Mouse (Mus musculus): ENCODE measurements around the gene Fam172a. TPM values are rescaled to one million over a fixed set of nuclear protein-coding genes. Genes with fewer than 3 reads are reported as not detected.
"Not testable (repeated sequence)": the region's sequence is repeated elsewhere in the genome, so short reads cannot be mapped to it uniquely, and the experiment has no call there.

Gene Fam172a
- total RNA-seq (2014; fragmentation: Nextera tagmentation) = 89.8 and 94.6 TPM in 2 replicates
- total RNA-seq (2017) = 30.8 and 33.4 TPM in 2 replicates
- 45.3 and 62.1 TPM in 2 replicates for polyA plus RNA-seq (2012)

DNA sequence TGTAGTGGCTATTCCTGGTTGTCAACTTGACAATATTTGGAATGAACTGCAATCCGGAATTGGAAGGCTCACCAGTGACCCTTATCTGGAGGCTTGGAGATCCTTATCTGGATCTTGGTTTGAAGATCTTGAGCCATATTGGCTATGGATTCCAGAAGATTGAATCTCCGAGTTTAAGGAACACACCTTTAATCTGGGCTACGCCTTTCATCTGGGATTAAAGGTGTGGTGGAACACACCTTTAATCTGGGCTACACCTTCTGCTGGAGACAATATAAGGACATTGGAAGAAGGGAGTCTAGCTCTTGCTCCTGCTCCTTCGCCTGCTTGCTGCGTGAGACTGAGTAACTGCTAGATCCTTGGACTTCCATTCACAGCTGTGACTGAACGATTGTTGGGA is at the start of gene Fam172a:
Fam172a (plus strand) TSS at position 301 of the 400 bp plus-strand sequence.
- H3K36me3 ChIP-seq (replicated peaks); DNase-seq (ENCODE audit: low spot score); H3K4me1 ChIP-seq (ENCODE audit: insufficient read depth, low read depth, low read length); ATAC-seq (ENCODE audit: extremely low read depth, insufficient number of reproducible peaks, low FRiP score, poor library complexity, severe bottlenecking); H3K9me3 ChIP-seq (replicated peaks); H3K4me3 ChIP-seq (ENCODE audit: low read depth, low read length); H3K27me3 ChIP-seq (ENCODE audit: insufficient read depth, low read length): not testable (repeated sequence)

DNA sequence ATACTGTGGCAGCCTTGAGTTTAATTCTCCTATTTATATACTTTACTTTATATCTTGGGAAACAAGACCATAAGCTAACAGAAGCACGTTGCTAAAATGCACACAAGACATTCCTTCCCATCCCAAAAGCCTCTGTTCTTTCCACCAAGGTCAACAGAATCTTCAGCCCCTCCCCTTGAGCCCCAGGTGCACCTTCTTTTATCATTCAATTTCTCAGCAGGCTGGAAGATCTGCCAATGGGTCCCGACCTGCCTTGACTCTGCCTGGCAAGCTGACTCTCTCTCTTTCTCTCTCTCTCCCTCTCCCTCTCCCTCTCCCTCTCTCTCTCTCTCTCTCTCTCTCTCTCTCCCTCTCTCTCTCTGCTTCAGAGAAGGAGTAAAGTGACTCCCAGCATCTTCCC is 13.2 kb upstream of the Fam172a start:
- Histone ChIP-seq H3K36me3 (replicated peaks) (no peaks in the 10 kb centered on the region), H3K4me3 (ENCODE audit: low read depth, low read length) (no peak overlapping the region), H3K4me1 (ENCODE audit: insufficient read depth, low read depth, low read length) (no peaks in the 10 kb centered on the region), H3K9me3 (replicated peaks) (no peaks in the 10 kb centered on the region), H3K27me3 (ENCODE audit: insufficient read depth, low read length) (peaks cover 12% of the 10 kb centered on the region)
- TF ChIP-seq GATA1 (IDR thresholded peaks at IDR 0.05; ENCODE audit: borderline replicate concordance, low read length) (no peak), POLR2AphosphoS5 (IDR thresholded peaks at IDR 0.05; ENCODE audit: insufficient replicate concordance, low read depth, low read length) (no peak), CTCF (IDR thresholded peaks at IDR 0.05; ENCODE audit: low read depth, low read length) (no peak), GATA2 (IDR thresholded peaks at IDR 0.05; ENCODE audit: borderline replicate concordance, low read depth, low read length) (no peak), TAL1 (conservative IDR thresholded peaks at IDR 0.05; ENCODE audit: low read depth, low read length) (no peak)
- ATAC-seq (ENCODE audit: extremely low read depth, insufficient number of reproducible peaks, low FRiP score, poor library complexity, severe bottlenecking) (no peak), DNase-seq (ENCODE audit: low spot score) (no peak)

DNA sequence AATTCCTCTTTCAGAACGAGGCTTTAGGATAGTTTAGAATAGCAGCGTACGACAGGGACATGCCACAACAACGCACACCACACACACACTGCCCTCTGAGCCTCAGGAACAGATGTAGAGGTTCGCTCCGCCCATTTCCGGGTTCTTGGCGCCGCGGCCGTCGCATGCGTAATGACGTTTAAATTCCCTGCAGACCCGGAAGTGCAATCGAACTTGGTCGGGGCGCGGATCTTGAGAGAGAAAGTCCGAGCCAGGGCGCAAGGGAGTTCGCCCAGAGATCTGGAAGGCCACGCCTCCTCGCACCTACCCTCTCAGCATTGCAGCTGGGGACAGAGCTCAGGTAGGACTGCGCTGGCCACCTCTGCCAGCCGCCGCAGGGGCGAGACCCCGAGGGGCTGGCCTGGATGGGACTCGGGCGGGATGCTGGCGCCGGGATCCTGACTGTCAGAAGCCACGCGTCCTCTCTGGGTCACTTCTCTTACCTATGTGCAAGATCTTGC is 6.7 kb downstream of the Fam172a start:
- TF ChIP-seq GATA2 (IDR thresholded peaks at IDR 0.05; ENCODE audit: borderline replicate concordance, low read depth, low read length) (no peak), GATA1 (IDR thresholded peaks at IDR 0.05; ENCODE audit: borderline replicate concordance, low read length) (no peak), TAL1 (conservative IDR thresholded peaks at IDR 0.05; ENCODE audit: low read depth, low read length) (no peak), POLR2AphosphoS5 (IDR thresholded peaks at IDR 0.05; ENCODE audit: insufficient replicate concordance, low read depth, low read length) (no peak)

DNA sequence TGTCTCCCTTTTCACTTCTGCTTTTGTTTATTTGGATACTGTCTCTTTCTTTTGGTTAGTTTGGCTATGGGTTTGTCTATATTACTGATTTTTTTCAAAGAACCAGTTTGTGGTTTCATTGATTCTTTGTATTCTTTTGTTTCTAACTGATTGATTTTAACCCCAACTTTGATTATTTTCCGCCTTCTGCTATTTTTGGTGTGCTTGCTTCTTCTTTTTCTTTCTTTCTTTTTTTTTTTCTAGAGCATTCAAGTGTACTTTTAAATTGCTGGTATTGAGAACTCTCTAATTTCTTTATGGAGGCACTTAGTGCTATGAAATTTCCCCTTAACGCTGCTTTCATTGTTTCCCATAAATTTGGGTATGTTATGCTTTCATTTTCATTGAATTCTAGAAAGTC is 15.7 kb downstream of the Fam172a start:
- peaks cover 13% of the 10 kb centered on the region for H3K36me3 ChIP-seq (replicated peaks)

More for the DNA sequence above, 6.7 kb downstream of the Fam172a start:
- peak; percentile 42 for DNase-seq (ENCODE audit: low spot score)
- peak overlapping the region; percentile 98 for H3K4me3 ChIP-seq (ENCODE audit: low read depth, low read length)
- peaks cover 12% of the 10 kb centered on the region for H3K36me3 ChIP-seq (replicated peaks)
- H3K27me3 ChIP-seq (ENCODE audit: insufficient read depth, low read length) = no peaks in the 10 kb centered on the region
- peak; percentile 95 for ATAC-seq (ENCODE audit: extremely low read depth, insufficient number of reproducible peaks, low FRiP score, poor library complexity, severe bottlenecking)
- H3K9me3 ChIP-seq (replicated peaks) = no peaks in the 10 kb centered on the region
- H3K4me1 ChIP-seq (ENCODE audit: insufficient read depth, low read depth, low read length) = peaks cover 8% of the 10 kb centered on the region

DNA sequence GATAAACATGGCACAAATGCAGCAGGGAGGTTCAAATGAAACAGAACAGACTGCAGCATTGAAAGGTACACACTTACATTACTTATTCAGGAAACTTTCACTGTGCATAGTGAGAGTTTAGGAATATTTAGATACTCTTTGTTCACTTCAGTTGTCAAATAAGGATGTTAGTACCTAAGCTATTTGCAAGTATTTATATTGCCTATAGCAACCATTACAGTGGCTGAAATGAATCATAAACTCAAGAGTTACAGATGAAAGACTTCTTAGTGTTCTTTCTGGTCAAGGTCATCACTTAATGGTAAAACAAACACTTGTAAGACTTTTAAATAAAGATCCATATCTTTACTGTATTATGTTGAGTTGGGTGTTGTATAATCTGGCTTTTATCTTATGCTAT is 41.0 kb downstream of the Fam172a start:
- no peak for ATAC-seq (ENCODE audit: extremely low read depth, insufficient number of reproducible peaks, low FRiP score, poor library complexity, severe bottlenecking)
- TF ChIP-seq CTCF (IDR thresholded peaks at IDR 0.05; ENCODE audit: low read depth, low read length) = no peak
- TF ChIP-seq GATA2 (IDR thresholded peaks at IDR 0.05; ENCODE audit: borderline replicate concordance, low read depth, low read length) = no peak
- no peak for TF ChIP-seq GATA1 (IDR thresholded peaks at IDR 0.05; ENCODE audit: borderline replicate concordance, low read length)
- no peak for TF ChIP-seq TAL1 (conservative IDR thresholded peaks at IDR 0.05; ENCODE audit: low read depth, low read length)
- no peak for TF ChIP-seq POLR2AphosphoS5 (IDR thresholded peaks at IDR 0.05; ENCODE audit: insufficient replicate concordance, low read depth, low read length)
- Histone ChIP-seq H3K4me3 (ENCODE audit: low read depth, low read length) (no peak overlapping the region), H3K9me3 (replicated peaks) (no peaks in the 10 kb centered on the region), H3K27me3 (ENCODE audit: insufficient read depth, low read length) (no peaks in the 10 kb centered on the region), H3K36me3 (replicated peaks) (peaks cover 3% of the 10 kb centered on the region), H3K4me1 (ENCODE audit: insufficient read depth, low read depth, low read length) (no peaks in the 10 kb centered on the region)
- no peak for DNase-seq (ENCODE audit: low spot score)

More for the DNA sequence above, 15.7 kb downstream of the Fam172a start:
- H3K9me3 ChIP-seq (replicated peaks) = no peaks in the 10 kb centered on the region
- ATAC-seq (ENCODE audit: extremely low read depth, insufficient number of reproducible peaks, low FRiP score, poor library complexity, severe bottlenecking) = no peak
- H3K27me3 ChIP-seq (ENCODE audit: insufficient read depth, low read length) = no peaks in the 10 kb centered on the region
- DNase-seq (ENCODE audit: low spot score) = no peak
- TF ChIP-seq GATA2 (IDR thresholded peaks at IDR 0.05; ENCODE audit: borderline replicate concordance, low read depth, low read length) (no peak), TAL1 (conservative IDR thresholded peaks at IDR 0.05; ENCODE audit: low read depth, low read length) (no peak), GATA1 (IDR thresholded peaks at IDR 0.05; ENCODE audit: borderline replicate concordance, low read length) (no peak), CTCF (IDR thresholded peaks at IDR 0.05; ENCODE audit: low read depth, low read length) (no peak), POLR2AphosphoS5 (IDR thresholded peaks at IDR 0.05; ENCODE audit: insufficient replicate concordance, low read depth, low read length) (no peak)
- no peaks in the 10 kb centered on the region for H3K4me1 ChIP-seq (ENCODE audit: insufficient read depth, low read depth, low read length)
- H3K4me3 ChIP-seq (ENCODE audit: low read depth, low read length) = no peak overlapping the region

DNA sequence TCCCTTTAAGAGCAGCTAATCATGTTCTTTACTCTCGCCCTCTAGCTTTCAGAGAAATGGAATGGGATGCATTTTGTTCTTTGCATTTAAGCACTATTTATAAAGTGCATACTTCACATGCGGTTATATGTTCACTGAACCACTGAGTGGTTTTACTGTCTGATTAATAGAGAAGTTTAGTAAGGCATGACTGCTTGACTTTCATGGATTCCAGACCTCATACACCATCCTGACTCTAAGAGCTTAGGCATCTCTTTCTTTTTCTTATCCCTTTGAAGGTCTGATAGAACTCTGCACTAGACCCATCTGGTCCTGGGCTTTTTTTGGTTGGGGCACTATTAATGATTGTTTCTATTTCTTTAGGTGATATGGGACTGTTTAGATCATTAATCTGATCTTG is 75.8 kb downstream of the Fam172a start:
- no peaks in the 10 kb centered on the region for H3K27me3 ChIP-seq (ENCODE audit: insufficient read depth, low read length)
- ATAC-seq (ENCODE audit: extremely low read depth, insufficient number of reproducible peaks, low FRiP score, poor library complexity, severe bottlenecking) = no peak
- no peak overlapping the region for H3K4me3 ChIP-seq (ENCODE audit: low read depth, low read length)
- peaks cover 14% of the 10 kb centered on the region for H3K36me3 ChIP-seq (replicated peaks)
- no peaks in the 10 kb centered on the region for H3K4me1 ChIP-seq (ENCODE audit: insufficient read depth, low read depth, low read length)
- TF ChIP-seq POLR2AphosphoS5 (IDR thresholded peaks at IDR 0.05; ENCODE audit: insufficient replicate concordance, low read depth, low read length) (no peak), GATA1 (IDR thresholded peaks at IDR 0.05; ENCODE audit: borderline replicate concordance, low read length) (no peak), TAL1 (conservative IDR thresholded peaks at IDR 0.05; ENCODE audit: low read depth, low read length) (no peak), CTCF (IDR thresholded peaks at IDR 0.05; ENCODE audit: low read depth, low read length) (no peak), GATA2 (IDR thresholded peaks at IDR 0.05; ENCODE audit: borderline replicate concordance, low read depth, low read length) (no peak)
- DNase-seq (ENCODE audit: low spot score) = no peak
- peaks cover 7% of the 10 kb centered on the region; the same call in 1 of the 2 replicates for H3K9me3 ChIP-seq (replicated peaks)

DNA sequence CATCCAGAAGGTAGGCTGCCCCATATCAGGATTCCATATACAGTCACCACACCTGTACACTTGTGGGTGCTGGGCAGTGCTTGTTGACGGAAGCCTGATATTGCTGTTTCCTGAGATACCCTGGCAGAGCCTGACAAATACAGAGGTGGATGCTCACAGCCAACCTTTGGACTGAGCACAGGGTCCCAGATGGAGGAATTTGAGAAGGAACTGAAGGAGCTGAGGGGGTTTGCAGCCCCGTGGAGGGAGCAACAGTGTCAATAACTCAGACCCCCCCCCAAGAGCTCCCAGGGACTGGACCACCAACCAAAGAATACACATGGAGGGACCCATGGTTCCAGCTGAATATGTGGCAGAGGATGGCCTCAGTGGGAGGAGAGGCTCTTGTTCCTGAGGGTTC is 105.5 kb downstream of the Fam172a start:
- DNase-seq (ENCODE audit: low spot score); ATAC-seq (ENCODE audit: extremely low read depth, insufficient number of reproducible peaks, low FRiP score, poor library complexity, severe bottlenecking); H3K9me3 ChIP-seq (replicated peaks); H3K4me1 ChIP-seq (ENCODE audit: insufficient read depth, low read depth, low read length); H3K27me3 ChIP-seq (ENCODE audit: insufficient read depth, low read length); H3K4me3 ChIP-seq (ENCODE audit: low read depth, low read length): not testable (repeated sequence)
- peaks cover 13% of the 10 kb centered on the region for H3K36me3 ChIP-seq (replicated peaks)

Data from G1E (cell line).